Mouse (Mus musculus) neural tube, embryonic 12.5 days (tissue): ENCODE measurements at regions not wholly inside any gene's neighbourhood (a gene's known extent, or its start where the extent isn't known, plus 50 kb on each side); places are given as distances from the start of the nearest gene placed in this dataset.

ENCODE experiments used
- ATAC-seq: fragments of 200-750 bp; cut with Nextera tagmentation; 2 replicates; pipeline ENCODE4 v1.8.0; 2017; ENCODE audit warnings: low read depth, mild to moderate bottlenecking, moderate TSS enrichment, moderate library complexity; ENCODE audit not compliant: low FRiP score
- H3K27ac ChIP-seq: fragments of 300-500 bp; sonication (generic); 2 replicates; pipeline ENCODE4 v1.5.1; 2016
- H3K27me3 ChIP-seq: fragments of 300-500 bp; sonication (generic); replicated peaks from 2 replicates; pipeline ENCODE4 v1.6.1; 2016; ENCODE audit warnings: mild to moderate bottlenecking
- H3K36me3 ChIP-seq: fragments of 300-500 bp; sonication (generic); 2 replicates; pipeline ENCODE4 v1.6.1; 2016; ENCODE audit warnings: mild to moderate bottlenecking
- H3K4me1 ChIP-seq: fragments of 300-500 bp; sonication (generic); 2 replicates; pipeline ENCODE4 v1.6.1; 2016
- H3K4me2 ChIP-seq: fragments of 300-500 bp; sonication (generic); replicated peaks from 2 replicates; pipeline ENCODE4 v1.6.1; 2016; ENCODE audit warnings: mild to moderate bottlenecking
- H3K4me3 ChIP-seq: fragments of 300-500 bp; sonication (generic); 2 replicates; pipeline ENCODE4 v1.5.1; 2016
- H3K9ac ChIP-seq: fragments of 300-500 bp; sonication (generic); 2 replicates; pipeline ENCODE4 v1.6.1; 2016; ENCODE audit warnings: mild to moderate bottlenecking
- H3K9me3 ChIP-seq: fragments of 300-500 bp; sonication (generic); 2 replicates; pipeline ENCODE4 v1.6.1; 2016; ENCODE audit warnings: mild to moderate bottlenecking
- WGBS: fragments of 180-500 bp; shearing (Covaris S2); methylation state at CpG from one replicate; pipeline ENCODE4 v1.1.7; 2016; 5-methylcytosine and 5-hydroxymethylcytosine counted together

DNA sequence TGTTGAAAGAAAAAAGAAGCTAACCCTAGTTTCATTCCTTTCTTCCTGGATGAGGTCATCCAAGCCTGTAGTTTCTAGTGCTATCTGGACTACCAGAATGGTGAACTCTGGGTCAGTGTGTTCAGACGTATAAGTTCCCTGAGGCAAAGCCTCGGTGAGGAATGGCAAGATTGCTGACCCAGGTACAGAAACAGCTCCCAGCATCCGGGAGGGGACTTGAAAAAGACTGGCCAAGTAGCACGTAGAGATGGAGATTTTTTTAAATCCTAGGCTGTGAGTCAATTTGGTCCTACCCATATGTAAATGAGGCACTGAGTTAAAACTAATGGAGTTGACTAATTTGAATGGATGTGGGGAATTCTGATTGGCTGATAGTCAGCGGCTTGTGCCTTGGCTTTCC is 55.0 kb upstream of the Gm11084 start:
- Histone ChIP-seq H3K27ac (no peak overlapping the region), H3K4me2 (no peak overlapping the region), H3K27me3 (no peaks in the 10 kb centered on the region), H3K9ac (no peak overlapping the region), H3K9me3 (no peaks in the 10 kb centered on the region), H3K4me3 (no peak overlapping the region), H3K4me1 (peaks cover 6% of the 10 kb centered on the region; the same call in 1 of the 2 replicates), H3K36me3 (no peaks in the 10 kb centered on the region)
- WGBS = 33% methylated on average over 5 of the region's 5 CpGs
- ATAC-seq = no peak

DNA sequence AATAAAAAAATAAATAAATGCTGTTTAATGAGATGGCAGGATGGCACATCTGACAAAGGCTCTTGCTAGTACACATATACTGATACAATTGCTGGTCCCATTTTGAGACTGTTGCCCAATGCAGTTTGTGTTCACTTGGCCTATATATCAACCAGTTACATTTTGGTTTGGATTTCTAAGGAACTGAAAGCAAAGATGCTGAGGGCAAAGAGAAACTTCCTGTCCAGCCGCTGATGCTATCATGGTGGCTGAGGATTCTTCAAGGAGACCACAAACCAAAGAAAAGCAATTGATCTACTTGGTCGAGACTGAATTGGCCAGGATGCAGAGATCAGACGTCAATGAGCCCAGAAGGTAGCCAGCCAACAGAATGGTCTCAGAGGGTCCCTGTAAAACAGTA is 53.5 kb upstream of the Gm11084 start:
- Histone ChIP-seq H3K36me3 (no peaks in the 10 kb centered on the region), H3K4me2 (no peak overlapping the region), H3K9ac (no peak overlapping the region), H3K27me3 (no peaks in the 10 kb centered on the region), H3K9me3 (no peaks in the 10 kb centered on the region), H3K4me1 (peaks cover 6% of the 10 kb centered on the region; the same call in 1 of the 2 replicates), H3K4me3 (no peak overlapping the region), H3K27ac (no peak overlapping the region)
- WGBS = 76% methylated on average over 3 of the region's 3 CpGs
- ATAC-seq = no peak

DNA sequence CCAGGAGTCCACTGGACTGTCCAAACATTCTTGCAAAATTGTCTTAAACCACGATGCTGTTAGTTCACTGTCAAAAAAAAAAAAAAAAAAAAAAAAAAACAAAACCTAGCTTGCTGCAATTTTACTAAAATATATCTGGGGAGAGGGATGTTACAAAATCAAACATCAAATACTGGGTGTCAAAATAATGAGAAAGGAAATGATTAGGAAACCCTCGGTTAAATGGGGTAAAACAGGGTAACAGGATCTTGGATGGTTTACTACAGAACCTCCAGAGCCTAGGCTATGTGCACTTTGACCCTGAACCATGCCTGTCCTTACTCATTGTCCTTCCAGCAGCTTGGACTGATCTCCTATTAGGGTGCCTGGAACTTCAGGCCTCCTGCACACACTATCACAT is 52.8 kb upstream of the Gm11084 start:
- Histone ChIP-seq H3K4me1 (peaks cover 6% of the 10 kb centered on the region; the same call in 1 of the 2 replicates), H3K9ac (no peak overlapping the region), H3K27me3 (no peaks in the 10 kb centered on the region), H3K4me3 (no peak overlapping the region), H3K9me3 (no peaks in the 10 kb centered on the region), H3K36me3 (no peaks in the 10 kb centered on the region), H3K4me2 (no peak overlapping the region), H3K27ac (no peak overlapping the region)
- WGBS = 81% methylated on average over 2 of the region's 2 CpGs
- no peak for ATAC-seq

DNA sequence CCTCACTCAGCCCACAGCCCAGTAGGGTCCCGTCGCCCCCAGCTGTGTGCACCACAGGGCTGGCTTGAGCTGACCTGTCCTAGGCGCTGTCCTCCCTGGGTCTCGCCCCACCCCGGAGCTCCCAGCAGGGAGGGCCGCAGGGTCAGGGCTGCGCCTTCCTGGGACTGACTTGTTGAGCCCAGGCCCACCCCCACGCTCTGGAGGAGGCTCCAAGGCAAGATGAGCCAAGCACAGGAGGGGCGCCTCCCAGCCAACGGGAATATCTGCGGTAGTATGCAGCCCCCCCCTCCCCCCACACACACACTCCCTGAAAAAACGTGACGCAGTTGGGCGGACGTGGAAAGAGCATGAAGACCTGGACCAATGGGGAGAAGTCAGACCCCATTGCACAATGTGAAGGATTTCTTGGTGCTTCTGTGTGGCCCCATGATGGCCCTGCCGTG is 51.8 kb upstream of the Gm11084 start:
- 18% methylated on average over 16 of the region's 16 CpGs for WGBS

DNA sequence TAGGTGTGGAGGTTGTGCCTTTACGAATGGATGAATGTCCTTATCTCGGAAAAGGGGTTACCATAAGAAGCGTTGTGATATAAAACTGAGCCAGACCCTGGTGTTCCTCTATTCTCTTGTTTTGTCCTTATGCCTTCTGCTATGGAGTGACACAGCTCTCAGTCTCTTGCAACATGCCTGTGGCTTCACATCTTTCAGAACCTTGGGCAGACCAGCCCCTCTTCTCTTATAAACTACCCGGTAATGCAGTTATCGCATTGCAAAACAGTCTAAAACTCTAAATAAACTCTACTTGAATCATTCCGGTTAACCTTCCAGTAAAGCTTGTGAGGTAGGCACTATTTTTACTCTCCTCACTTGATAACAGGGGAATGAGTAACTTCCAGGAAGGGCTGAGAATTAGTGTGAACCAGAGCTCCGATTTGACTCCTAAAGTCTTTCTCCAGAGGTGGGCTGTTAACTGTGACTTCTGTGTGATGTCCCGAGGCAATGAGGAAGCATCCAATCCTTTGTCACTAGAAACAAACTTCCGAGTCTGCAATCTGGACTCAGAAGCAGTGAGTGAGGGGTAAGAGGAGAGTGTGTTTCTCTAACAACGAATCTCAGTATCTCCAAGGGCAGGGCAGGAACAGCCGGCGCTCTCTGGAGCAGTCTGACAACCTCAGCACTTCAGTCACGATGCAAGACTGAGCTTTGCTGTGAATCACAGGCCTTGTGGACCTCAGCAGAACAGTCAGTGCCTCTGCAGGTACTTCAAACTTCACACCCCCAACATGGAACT is 50.9 kb upstream of the Gm11084 start:
- H3K9me3 ChIP-seq = no peaks in the 10 kb centered on the region
- no peaks in the 10 kb centered on the region for H3K36me3 ChIP-seq
- no peak overlapping the region for H3K4me2 ChIP-seq
- peaks cover 6% of the 10 kb centered on the region; the same call in 1 of the 2 replicates for H3K4me1 ChIP-seq
- ATAC-seq = no peak
- 64% methylated on average over 13 of the region's 13 CpGs for WGBS
- H3K27me3 ChIP-seq = no peaks in the 10 kb centered on the region
- no peak overlapping the region for H3K9ac ChIP-seq
- H3K27ac ChIP-seq = no peak overlapping the region
- no peak overlapping the region for H3K4me3 ChIP-seq

More for the DNA sequence above, 51.8 kb upstream of the Gm11084 start:
- ATAC-seq = peak; percentile 33; the same call in 1 of the 2 replicates
- no peaks in the 10 kb centered on the region for H3K36me3 ChIP-seq
- H3K4me1 ChIP-seq = peaks cover 6% of the 10 kb centered on the region; the same call in 1 of the 2 replicates
- no peak overlapping the region for H3K27ac ChIP-seq
- no peaks in the 10 kb centered on the region for H3K9me3 ChIP-seq
- H3K27me3 ChIP-seq = no peaks in the 10 kb centered on the region
- peak overlapping the region; percentile 51 for H3K4me2 ChIP-seq
- 0 out of 2 replicates have a peak overlapping the region, but pooled peaks have one; percentile 13 for H3K4me3 ChIP-seq
- no peak overlapping the region for H3K9ac ChIP-seq
